Mouse (Mus musculus) hindbrain, postnatal 0 days (tissue): ENCODE results near the gene Nipsnap2. TPM values are rescaled to one million over a fixed set of nuclear protein-coding genes. Genes with fewer than 3 reads are reported as not detected.
A peak's percentile ranks its signal among the peaks of the same experiment; 100 is the strongest.
"Not testable (repeated sequence)": the region's sequence is repeated elsewhere in the genome, so short reads cannot be mapped to it uniquely, and the experiment has no call there.

ENCODE experiments used
- ATAC-seq: fragments of 200-750 bp; cut with Nextera tagmentation; 2 replicates; pipeline ENCODE4 v1.8.0; 2017; ENCODE audit warnings: mild to moderate bottlenecking, moderate TSS enrichment, moderate library complexity
- DNase-seq: peaks from one replicate; pipeline ENCODE4 v3.0.0-alpha.2; 2015; ENCODE audit warnings: low spot score
- H3K27ac ChIP-seq: fragments of 300-500 bp; sonication (generic); 2 replicates; pipeline ENCODE4 v1.5.1; 2014; ENCODE audit warnings: mild to moderate bottlenecking
- H3K27me3 ChIP-seq: fragments of 300-500 bp; sonication (generic); 2 replicates; pipeline ENCODE4 v1.6.1; 2014; ENCODE audit warnings: low read length, mixed read lengths; ENCODE audit not compliant: insufficient read depth
- H3K36me3 ChIP-seq: fragments of 300-500 bp; sonication (generic); 2 replicates; pipeline ENCODE4 v1.6.1; 2014; ENCODE audit warnings: low read length, mixed read lengths; ENCODE audit not compliant: insufficient read depth
- H3K4me1 ChIP-seq: fragments of 300-500 bp; sonication (generic); 2 replicates; pipeline ENCODE4 v1.6.1; 2014; ENCODE audit warnings: antibody characterized with exemption, low read length, mixed read lengths; ENCODE audit not compliant: insufficient read depth
- H3K4me2 ChIP-seq: fragments of 300-500 bp; sonication (generic); 2 replicates; pipeline ENCODE4 v1.6.1; 2014; ENCODE audit warnings: low read depth, mild to moderate bottlenecking, low read length, moderate library complexity, mixed read lengths
- H3K4me3 ChIP-seq: fragments of 300-500 bp; sonication (generic); 2 replicates; pipeline ENCODE4 v1.5.1; 2014; ENCODE audit warnings: low read length
- H3K9ac ChIP-seq: fragments of 300-500 bp; sonication (generic); replicated peaks from 2 replicates; pipeline ENCODE4 v1.6.1; 2014; ENCODE audit warnings: mild to moderate bottlenecking, low read length, moderate library complexity, mixed read lengths
- H3K9me3 ChIP-seq: fragments of 300-500 bp; sonication (generic); 2 replicates; pipeline ENCODE4 v1.6.1; 2016; ENCODE audit warnings: low read length, mixed read lengths
- CTCF ChIP-seq: IDR thresholded peaks from 2 replicates; pipeline ENCODE4 v1.5.1; 2016; ENCODE audit warnings: antibody characterized with exemption, control low read depth, low read depth
- WGBS: fragments of 180-500 bp; shearing (Covaris S2); extraction: QIAGEN DNeasy Blood & Tissue Kit; methylation state at CpG from one replicate; pipeline ENCODE4 v1.1.7; 2014; 5-methylcytosine and 5-hydroxymethylcytosine counted together
- polyA plus RNA-seq: library from polyadenylated mRNA; unstranded; fragments of >200 nt; fragmentation: Nextera tagmentation; extraction: Ambion mirVana; gene quantifications from 2 replicates; pipeline ENCODE4 v1.2.1, GENCODE M21; 2015
- total RNA-seq: library from RNA; depleted of rRNA; stranded (reverse); fragments of >200 nt; gene quantifications from 2 replicates; pipeline ENCODE4 v1.2.3, GENCODE M21; 2014; rRNA removed

The Nipsnap2 gene
- total and polyA plus RNA-seq, 2 experiments from 2014 or later, result 75.7 to 115 TPM

GRCm38 (mm10) chr5:129786818-129787790 is 62.2 kb downstream of the Nipsnap2 start, which contains the start of gene Psph:
Gene Psph, minus strand, starts transcription at chr5:129787449.
- H3K36me3 ChIP-seq, result peaks cover 32% of the 10 kb centered on the region
- TF ChIP-seq CTCF, result peak; percentile 31; the same call in 1 of the 2 replicates
- peak; percentile 100 for ATAC-seq
- peak within 1 kb of the TSS; percentile 98 for H3K4me3 ChIP-seq
- peak within 1 kb of the TSS; percentile 84 for H3K4me2 ChIP-seq
- peak within 1 kb of the TSS; percentile 95 for H3K9ac ChIP-seq
- WGBS, result 1% methylated on average over 73 of the region's 73 CpGs
- H3K27ac ChIP-seq, result peak within 1 kb of the TSS; percentile 99
- H3K9me3 ChIP-seq, result no peaks in the 10 kb centered on the region
- no peaks in the 10 kb centered on the region for H3K27me3 ChIP-seq
- peak; percentile 100 for DNase-seq
- peaks cover 7% of the 10 kb centered on the region; the same call in 1 of the 2 replicates for H3K4me1 ChIP-seq

DNA sequence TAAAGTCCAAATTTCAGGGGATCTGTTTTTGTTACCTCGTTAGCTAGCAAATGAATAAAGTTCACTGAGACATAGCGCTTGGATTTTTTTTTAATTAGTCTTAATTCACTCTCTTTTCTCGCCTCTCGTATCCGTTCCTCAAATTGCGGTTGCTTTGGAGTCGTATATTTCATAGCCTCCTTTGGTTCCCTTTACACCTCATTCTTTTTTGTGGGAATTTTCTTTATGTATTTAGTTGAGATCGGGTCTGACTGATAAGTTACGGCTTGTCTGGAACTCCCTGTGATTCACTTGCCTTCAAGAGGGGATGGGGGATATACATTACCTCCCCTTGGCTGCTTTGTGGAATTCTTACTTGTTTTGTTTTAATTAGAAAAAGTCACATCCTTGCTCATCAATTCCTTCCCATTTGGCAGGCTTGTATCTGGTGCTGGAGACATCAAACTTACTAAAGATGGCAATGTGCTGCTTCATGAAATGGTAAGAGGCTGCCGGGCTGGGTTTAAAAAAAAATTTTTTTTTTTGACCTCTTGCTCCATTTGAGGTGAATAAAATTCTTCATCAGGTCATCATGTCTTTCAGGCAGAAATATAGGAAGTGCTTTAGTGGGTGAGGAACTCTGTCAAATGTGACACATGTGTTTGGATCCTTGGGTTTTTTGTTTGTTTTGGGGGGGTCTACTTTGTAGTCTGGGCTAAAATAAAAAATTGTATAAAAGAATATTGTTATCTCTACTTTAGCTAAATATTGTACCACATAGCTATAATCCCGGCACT is 63.1 kb downstream of the Nipsnap2 start:
- TF ChIP-seq CTCF, result no peak
- 11% methylated on average over 11 of the region's 11 CpGs for WGBS
- Histone ChIP-seq H3K4me3 (peak overlapping the region; percentile 98), H3K9me3 (no peaks in the 10 kb centered on the region), H3K4me2 (peak overlapping the region; percentile 84), H3K9ac (peak overlapping the region; percentile 95), H3K36me3 (peaks cover 41% of the 10 kb centered on the region), H3K27me3 (no peaks in the 10 kb centered on the region), H3K27ac (peak overlapping the region; percentile 99), H3K4me1 (peaks cover 7% of the 10 kb centered on the region; the same call in 1 of the 2 replicates)
- no peak for DNase-seq
- no peak for ATAC-seq

GRCm38 (mm10) chr5:129790591-129790990 is 65.7 kb downstream of the Nipsnap2 start:
- peaks cover 55% of the 10 kb centered on the region for H3K36me3 ChIP-seq
- H3K4me3 ChIP-seq, H3K9ac ChIP-seq, H3K9me3 ChIP-seq, H3K27ac ChIP-seq, DNase-seq, H3K4me2 ChIP-seq, H3K4me1 ChIP-seq, ATAC-seq, H3K27me3 ChIP-seq: not testable (repeated sequence)
- 94% methylated on average over 7 of the region's 8 CpGs for WGBS

Other genes starting within 250 kb of the Nipsnap2 start
- gene Sfswap, start 223.8 kb upstream of the Nipsnap2 start, total RNA-seq, result 90.7 and 97.3 TPM in 2 replicates
- gene Sfswap, start 223.8 kb upstream of the Nipsnap2 start, polyA plus RNA-seq, result 44.3 and 48.9 TPM in 2 replicates
- 24.0 and 26.5 TPM in 2 replicates for gene Mmp17, start 140.9 kb upstream of the Nipsnap2 start, total RNA-seq
- 7.4 and 8.0 TPM in 2 replicates for gene Mmp17, start 140.9 kb upstream of the Nipsnap2 start, polyA plus RNA-seq
- 3.3 and 4.7 TPM in 2 replicates for gene Zfp11, start 55.0 kb upstream of the Nipsnap2 start, total RNA-seq
- gene Zfp11, start 55.0 kb upstream of the Nipsnap2 start, polyA plus RNA-seq, result 3.2 and 3.4 TPM in 2 replicates
- gene Sept14, start 16.6 kb upstream of the Nipsnap2 start, total RNA-seq, result not detected in 2 replicates
- gene Sept14, start 16.6 kb upstream of the Nipsnap2 start, polyA plus RNA-seq, result not detected in 2 replicates
- 112 and 113 TPM in 2 replicates for gene Mrps17, start 9.6 kb upstream of the Nipsnap2 start, total RNA-seq
- gene Mrps17, start 9.6 kb upstream of the Nipsnap2 start, polyA plus RNA-seq, result 156 and 157 TPM in 2 replicates
- gene Psph, start 62.4 kb downstream of the Nipsnap2 start, total RNA-seq, result 28.3 and 31.0 TPM in 2 replicates
- gene Psph, start 62.4 kb downstream of the Nipsnap2 start, polyA plus RNA-seq, result 55.3 and 58.1 TPM in 2 replicates
- 21.8 and 23.2 TPM in 2 replicates for gene Sumf2, start 121.9 kb downstream of the Nipsnap2 start, total RNA-seq
- gene Sumf2, start 121.9 kb downstream of the Nipsnap2 start, polyA plus RNA-seq, result 25.2 and 29.4 TPM in 2 replicates
- gene Chchd2, start 162.4 kb downstream of the Nipsnap2 start, total RNA-seq, result 1,207 and 1,381 TPM in 2 replicates
- gene Chchd2, start 162.4 kb downstream of the Nipsnap2 start, polyA plus RNA-seq, result 877 TPM in 2 replicates
- gene Zbed5, start 170.7 kb downstream of the Nipsnap2 start, total RNA-seq, result 9.6 and 10.4 TPM in 2 replicates
- gene Zbed5, start 170.7 kb downstream of the Nipsnap2 start, polyA plus RNA-seq, result 7.4 and 7.9 TPM in 2 replicates
- 2.0 and 3.6 TPM in 2 replicates for gene Phkg1, start 173.5 kb downstream of the Nipsnap2 start, total RNA-seq
- 1.7 and 3.3 TPM in 2 replicates for gene Phkg1, start 173.5 kb downstream of the Nipsnap2 start, polyA plus RNA-seq
- 3.5 and 4.1 TPM in 2 replicates for gene Nupr1l, start 183.5 kb downstream of the Nipsnap2 start, total RNA-seq
- gene Nupr1l, start 183.5 kb downstream of the Nipsnap2 start, polyA plus RNA-seq, result 6.0 and 6.1 TPM in 2 replicates
- gene Vkorc1l1, start 216.9 kb downstream of the Nipsnap2 start, total RNA-seq, result 73.0 and 73.3 TPM in 2 replicates
- 22.3 and 23.0 TPM in 2 replicates for gene Vkorc1l1, start 216.9 kb downstream of the Nipsnap2 start, polyA plus RNA-seq